22 mouse cellular contexts compared by ENCODE assay signal in genomic region chr6:140480425-140481081, GRCm38 (mm10). TPM values are rescaled to one million over a fixed set of nuclear protein-coding genes. Genes with fewer than 3 reads are reported as not detected.
DNase-seq lines count a peak whose midpoint lies in the region; ATAC-seq and TF ChIP-seq lines count a peak whose summit lies in the region.
"Had no signal": no experiment of that assay in that cellular context is flagged by ENCODE, and none has a peak within 500 bp of the region (broad histone marks: within the 10 kb centered on the region; RNA-seq: fewer than 3 reads in every experiment).

No protein-coding gene starts in this region.

- TF ChIP-seq CTCF in cerebellum, adult 2 months (IDR thresholded peaks at IDR 0.05; ENCODE audit: borderline replicate concordance, insufficient read depth, low read depth, low read length), result no peak
- no peak for TF ChIP-seq CTCF in layer of hippocampus, adult 2 months (conservative IDR thresholded peaks at IDR 0.05)
- no peak for TF ChIP-seq CTCF in stomach, postnatal 0 days (IDR thresholded peaks at IDR 0.05; ENCODE audit: low read depth)

- peak overlapping the region; percentile 78 for H3K27ac ChIP-seq in cerebellum, adult 2 months (ENCODE audit: insufficient read depth, low read length)
- peak overlapping the region; percentile 63; the same call in 1 of the 2 replicates for H3K27ac ChIP-seq in layer of hippocampus, adult 2 months
- no peak overlapping the region for H3K27ac ChIP-seq in stomach, postnatal 0 days (replicated peaks)
- H3K27ac ChIP-seq: embryonic facial prominence, embryonic 15.5 days; forebrain, embryonic 10.5 days; heart, adult 2 months; hindbrain, embryonic 15.5 days had no signal

- peak; percentile 46 to 72 for DNase-seq in cerebellum, adult 2 months
- DNase-seq in cerebellum, postnatal 4 days (ENCODE audit: low spot score in 2 of 2), result no peak
- DNase-seq in layer of hippocampus, adult 2 months (ENCODE audit: low spot score in 2 of 2), result no peak
- no peak for DNase-seq in layer of hippocampus, postnatal 10 days (ENCODE audit: low spot score in 2 of 2)
- DNase-seq in cerebellum, postnatal 10 days, result peak; percentile 72 to 79
- DNase-seq in stomach, postnatal 0 days (ENCODE audit: low spot score), result no peak
- DNase-seq in gastrocnemius, postnatal 10 days, result no peak
- DNase-seq: adrenal gland, postnatal 14 days; embryo, embryonic 11 days; heart, adult 2 months; kidney, adult 8-10 months had no signal

- no peaks in the 10 kb centered on the region for H3K36me3 ChIP-seq in stomach, postnatal 0 days (ENCODE audit: control insufficient read depth, insufficient read depth, low read length)
- H3K36me3 ChIP-seq: embryonic facial prominence, embryonic 15.5 days; heart, embryonic 12.5 days; hindbrain, embryonic 15.5 days had no signal

- peaks cover 49% of the 10 kb centered on the region for H3K4me1 ChIP-seq in cerebellum, adult 2 months (ENCODE audit: control insufficient read depth, insufficient read depth, low read length)
- H3K4me1 ChIP-seq in stomach, postnatal 0 days (replicated peaks; ENCODE audit: control insufficient read depth, insufficient read depth), result peaks cover 3% of the 10 kb centered on the region

- TF ChIP-seq POLR2A in cerebellum, adult 2 months (IDR thresholded peaks at IDR 0.05; ENCODE audit: borderline replicate concordance, insufficient read depth, low read length), result no peak

- ATAC-seq in stomach, postnatal 0 days (ENCODE audit: low FRiP score, low TSS enrichment), result 0 out of 2 replicates have a peak, but pooled peaks have one; percentile 30
- ATAC-seq: activated CD4-positive, CD25-positive, alpha-beta regulatory T cell, adult 4 months; forebrain, embryonic 14.5 days; inflammation-experienced regulatory T-cells, adult 6 months; intestine, postnatal 0 days; Patski had no signal

- no peak overlapping the region for H3K4me3 ChIP-seq in cerebellum, adult 2 months (replicated peaks; ENCODE audit: insufficient read depth, low read depth, low read length)
- no peak overlapping the region for H3K4me3 ChIP-seq in layer of hippocampus, adult 2 months
- no peak overlapping the region for H3K4me3 ChIP-seq in stomach, postnatal 0 days (ENCODE audit: low read depth, low read length)
- H3K4me3 ChIP-seq: embryonic facial prominence, embryonic 15.5 days; erythroblast, embryonic 14.5 days; forebrain, embryonic 10.5 days; heart, adult 2 months; heart, embryonic 12.5 days; hindbrain, embryonic 15.5 days had no signal

- no peak overlapping the region for H3K9ac ChIP-seq in stomach, postnatal 0 days (ENCODE audit: low read length)
- H3K9ac ChIP-seq: embryonic facial prominence, embryonic 15.5 days; heart, embryonic 12.5 days; hindbrain, embryonic 15.5 days had no signal

- H3K4me2 ChIP-seq in stomach, postnatal 0 days (replicated peaks; ENCODE audit: low read depth), result no peak overlapping the region
- H3K4me2 ChIP-seq: embryonic facial prominence, embryonic 15.5 days; heart, embryonic 12.5 days; hindbrain, embryonic 15.5 days had no signal

- TF ChIP-seq EP300 in stomach, postnatal 0 days (optimal IDR thresholded peaks at IDR 0.05), result no peak

- no peaks in the 10 kb centered on the region for H3K9me3 ChIP-seq in stomach, postnatal 0 days (ENCODE audit: control insufficient read depth, low read length)
- H3K9me3 ChIP-seq: embryonic facial prominence, embryonic 15.5 days; forebrain, embryonic 10.5 days; heart, embryonic 12.5 days; hindbrain, embryonic 15.5 days had no signal

- WGBS in cerebellum, adult 2 months, result 47% methylated on average over 10 of the region's 10 CpGs
- 71% methylated on average over 10 of the region's 10 CpGs for WGBS in stomach, postnatal 0 days

- H3K27me3 ChIP-seq in cerebellum, adult 2 months (ENCODE audit: control insufficient read depth, insufficient read depth, low read length), result no peaks in the 10 kb centered on the region
- H3K27me3 ChIP-seq in stomach, postnatal 0 days (ENCODE audit: control insufficient read depth, insufficient read depth, low read length), result no peaks in the 10 kb centered on the region
- H3K27me3 ChIP-seq: CH12.LX; embryonic facial prominence, embryonic 15.5 days; heart, embryonic 12.5 days; hindbrain, embryonic 15.5 days; Patski had no signal

RNA-seq across cellular contexts. Expression of gene Plekha5, which starts 56.7 kb away (rescaled TPM):
- polyA plus RNA-seq in cerebellum, adult 2 months (2012; rRNA removed), result 118 and 121 TPM in 2 replicates
- 100 to 1,000 TPM; 109 to 125 TPM for total RNA-seq in layer of hippocampus, adult 2 months (2021)
- total RNA-seq in layer of hippocampus, postnatal 10 days (2021), result 10 to 100 TPM; 55.2 to 64.0 TPM
- 23.1 and 24.2 TPM in 2 replicates for polyA plus RNA-seq in stomach, postnatal 0 days (2015; fragmentation: Nextera tagmentation; extraction: Ambion mirVana)
- total RNA-seq in gastrocnemius, postnatal 10 days (2021), result 10 to 100 TPM; 20.0 to 23.4 TPM

Comparison
In these comparisons a context has a peak if more than half of its experiments do, and no peak if none do; other contexts are left out.
1. DNase-seq: peak in cerebellum, adult 2 months (2 of 2) and cerebellum, postnatal 10 days (2 of 2); none in cerebellum, postnatal 4 days (0 of 2), layer of hippocampus, adult 2 months (0 of 2), layer of hippocampus, postnatal 10 days (0 of 2), stomach, postnatal 0 days (single experiment) and gastrocnemius, postnatal 10 days (single experiment).